Mouse (Mus musculus): ENCODE data around the gene Acvr2b. TPM values are rescaled to one million over a fixed set of nuclear protein-coding genes. Genes with fewer than 3 reads are reported as not detected.
A peak's percentile ranks its signal among the peaks of the same experiment; 100 is the strongest.
"Not testable (repeated sequence)": the region's sequence is repeated elsewhere in the genome, so short reads cannot be mapped to it uniquely, and the experiment has no call there.

The Acvr2b gene
- polyA plus RNA-seq, 1 experiment from 2014 or later: 75.9 TPM

DNA sequence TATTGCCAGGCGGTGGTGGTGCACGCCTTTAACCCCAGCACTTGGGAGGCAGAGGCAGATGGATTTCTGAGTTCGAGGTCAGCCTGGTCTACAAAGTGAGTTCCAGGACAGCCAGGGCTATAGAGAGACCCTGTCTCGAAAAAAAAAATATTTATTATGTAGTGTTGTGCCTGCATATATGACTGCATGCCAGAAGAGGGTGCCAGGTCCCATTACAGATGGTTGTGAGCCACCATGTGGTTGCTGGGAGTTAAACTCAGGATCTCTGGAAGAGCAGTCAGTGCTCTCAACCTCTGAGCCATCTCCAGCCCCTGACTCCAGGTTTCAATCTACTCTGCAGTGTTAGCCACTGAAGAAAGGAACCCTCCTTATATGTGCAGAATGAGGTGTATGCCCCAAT is 31.1 kb upstream of the Acvr2b start:
- not testable (repeated sequence) for H3K27me3 ChIP-seq (ENCODE audit: control insufficient read depth, insufficient read depth, low read length); H3K27ac ChIP-seq (ENCODE audit: low read depth, low read length); H3K9me3 ChIP-seq (ENCODE audit: control insufficient read depth, low read length); H3K4me2 ChIP-seq (replicated peaks; ENCODE audit: low read depth, low read length); H3K4me3 ChIP-seq (ENCODE audit: low read depth, low read length); ATAC-seq (ENCODE audit: low FRiP score); DNase-seq (ENCODE audit: low spot score); H3K36me3 ChIP-seq (ENCODE audit: control insufficient read depth, insufficient read depth, low read length); H3K4me1 ChIP-seq (replicated peaks; ENCODE audit: control insufficient read depth, insufficient read depth, low read length); H3K9ac ChIP-seq (ENCODE audit: low read depth, low read length)
- 86% methylated on average over 4 of the region's 4 CpGs for WGBS

GRCm38 (mm10) chr9:119371251-119371650 is 30.7 kb upstream of the Acvr2b start:
- H3K27ac ChIP-seq (ENCODE audit: low read depth, low read length): no peak overlapping the region
- H3K4me2 ChIP-seq (replicated peaks; ENCODE audit: low read depth, low read length): no peak overlapping the region
- H3K9ac ChIP-seq (ENCODE audit: low read depth, low read length): no peak overlapping the region
- DNase-seq (ENCODE audit: low spot score): no peak
- 63% methylated on average over 4 of the region's 4 CpGs for WGBS
- no peaks in the 10 kb centered on the region for H3K4me1 ChIP-seq (replicated peaks; ENCODE audit: control insufficient read depth, insufficient read depth, low read length)
- no peaks in the 10 kb centered on the region for H3K27me3 ChIP-seq (ENCODE audit: control insufficient read depth, insufficient read depth, low read length)
- no peaks in the 10 kb centered on the region for H3K36me3 ChIP-seq (ENCODE audit: control insufficient read depth, insufficient read depth, low read length)
- no peak for ATAC-seq (ENCODE audit: low FRiP score)
- H3K4me3 ChIP-seq (ENCODE audit: low read depth, low read length): no peak overlapping the region
- no peaks in the 10 kb centered on the region for H3K9me3 ChIP-seq (ENCODE audit: control insufficient read depth, low read length)

DNA sequence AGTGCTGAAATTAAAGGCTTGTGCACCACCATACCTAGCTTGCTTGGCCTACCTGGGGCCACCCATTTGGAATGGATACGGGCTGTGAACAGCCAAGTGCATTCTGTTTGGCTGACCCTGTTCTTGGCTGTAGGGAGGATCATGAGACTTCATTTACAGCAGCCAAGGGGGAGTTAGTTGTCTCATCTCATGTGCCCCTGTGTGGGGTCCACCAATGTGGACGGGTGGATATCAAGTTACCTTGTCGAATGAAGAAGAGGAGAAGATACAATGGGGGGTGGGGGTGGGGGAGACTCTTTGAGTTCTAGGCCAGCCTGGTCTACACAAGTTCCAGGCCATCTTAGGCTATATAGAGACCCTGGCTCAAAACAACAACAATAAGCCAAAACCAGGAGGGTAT is 26.9 kb upstream of the Acvr2b start:
- H3K4me2 ChIP-seq (replicated peaks; ENCODE audit: low read depth, low read length): no peak overlapping the region
- H3K36me3 ChIP-seq (ENCODE audit: control insufficient read depth, insufficient read depth, low read length): no peaks in the 10 kb centered on the region
- H3K27ac ChIP-seq (ENCODE audit: low read depth, low read length): no peak overlapping the region
- H3K9ac ChIP-seq (ENCODE audit: low read depth, low read length): no peak overlapping the region
- ATAC-seq (ENCODE audit: low FRiP score) (no peak), DNase-seq (ENCODE audit: low spot score) (no peak)
- H3K4me3 ChIP-seq (ENCODE audit: low read depth, low read length): no peak overlapping the region
- no peaks in the 10 kb centered on the region for H3K27me3 ChIP-seq (ENCODE audit: control insufficient read depth, insufficient read depth, low read length)
- H3K9me3 ChIP-seq (ENCODE audit: control insufficient read depth, low read length): no peaks in the 10 kb centered on the region
- WGBS: 59% methylated on average over 3 of the region's 3 CpGs
- H3K4me1 ChIP-seq (replicated peaks; ENCODE audit: control insufficient read depth, insufficient read depth, low read length): no peaks in the 10 kb centered on the region

DNA sequence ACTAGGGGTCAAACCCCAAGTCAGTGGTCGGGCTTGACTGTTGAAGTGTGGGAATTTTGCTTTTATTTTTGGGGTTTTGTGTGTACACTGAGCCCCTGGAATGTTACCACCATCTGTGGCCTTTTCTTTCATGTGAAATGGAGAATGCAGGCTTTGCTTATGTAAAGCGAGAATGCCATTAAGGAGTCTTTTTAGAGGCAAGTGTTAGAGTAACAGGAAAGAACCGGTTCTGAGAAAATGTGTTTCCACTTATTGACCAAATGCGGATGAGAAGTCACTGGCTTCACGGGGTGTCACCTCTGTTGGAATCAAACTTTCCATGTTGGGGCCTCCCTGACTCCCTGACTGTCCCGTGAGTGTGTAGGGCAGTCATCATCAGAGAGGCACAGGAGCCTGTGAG is 26.4 kb upstream of the Acvr2b start:
- Histone ChIP-seq H3K36me3 (ENCODE audit: control insufficient read depth, insufficient read depth, low read length) (no peaks in the 10 kb centered on the region), H3K4me3 (ENCODE audit: low read depth, low read length) (no peak overlapping the region), H3K4me1 (replicated peaks; ENCODE audit: control insufficient read depth, insufficient read depth, low read length) (no peaks in the 10 kb centered on the region), H3K9ac (ENCODE audit: low read depth, low read length) (no peak overlapping the region), H3K27me3 (ENCODE audit: control insufficient read depth, insufficient read depth, low read length) (no peaks in the 10 kb centered on the region), H3K4me2 (replicated peaks; ENCODE audit: low read depth, low read length) (no peak overlapping the region), H3K9me3 (ENCODE audit: control insufficient read depth, low read length) (no peaks in the 10 kb centered on the region), H3K27ac (ENCODE audit: low read depth, low read length) (no peak overlapping the region)
- DNase-seq (ENCODE audit: low spot score): no peak
- no peak for ATAC-seq (ENCODE audit: low FRiP score)
- WGBS: 57% methylated on average over 6 of the region's 6 CpGs

DNA sequence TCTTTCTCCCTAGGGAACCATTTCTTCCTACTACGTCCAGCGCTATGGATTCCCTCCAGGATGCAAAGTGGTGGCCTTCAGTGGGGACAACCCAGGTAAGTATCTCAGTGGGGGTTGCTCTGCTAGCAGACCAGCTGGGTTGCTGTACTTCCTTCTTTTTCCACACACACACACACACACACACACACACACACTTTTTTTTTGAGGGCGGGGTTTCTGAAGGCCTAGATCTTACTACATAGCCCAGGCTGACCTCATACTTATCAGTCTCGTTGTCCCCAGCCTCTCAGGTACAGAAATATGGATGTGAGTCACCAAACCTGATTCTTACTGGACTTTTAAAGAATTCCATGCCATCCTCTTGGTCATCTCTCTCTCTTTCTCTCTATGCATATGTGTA is 23.7 kb upstream of the Acvr2b start:
- DNase-seq (ENCODE audit: low spot score) (no peak), ATAC-seq (ENCODE audit: low FRiP score) (no peak)
- H3K36me3 ChIP-seq (ENCODE audit: control insufficient read depth, insufficient read depth, low read length): no peaks in the 10 kb centered on the region
- no peak overlapping the region for H3K9ac ChIP-seq (ENCODE audit: low read depth, low read length)
- H3K27ac ChIP-seq (ENCODE audit: low read depth, low read length): no peak overlapping the region
- H3K9me3 ChIP-seq (ENCODE audit: control insufficient read depth, low read length): no peaks in the 10 kb centered on the region
- H3K27me3 ChIP-seq (ENCODE audit: control insufficient read depth, insufficient read depth, low read length): no peaks in the 10 kb centered on the region
- WGBS: 86% methylated on average over 4 of the region's 4 CpGs
- no peak overlapping the region for H3K4me3 ChIP-seq (ENCODE audit: low read depth, low read length)
- H3K4me1 ChIP-seq (replicated peaks; ENCODE audit: control insufficient read depth, insufficient read depth, low read length): no peaks in the 10 kb centered on the region
- H3K4me2 ChIP-seq (replicated peaks; ENCODE audit: low read depth, low read length): no peak overlapping the region

DNA sequence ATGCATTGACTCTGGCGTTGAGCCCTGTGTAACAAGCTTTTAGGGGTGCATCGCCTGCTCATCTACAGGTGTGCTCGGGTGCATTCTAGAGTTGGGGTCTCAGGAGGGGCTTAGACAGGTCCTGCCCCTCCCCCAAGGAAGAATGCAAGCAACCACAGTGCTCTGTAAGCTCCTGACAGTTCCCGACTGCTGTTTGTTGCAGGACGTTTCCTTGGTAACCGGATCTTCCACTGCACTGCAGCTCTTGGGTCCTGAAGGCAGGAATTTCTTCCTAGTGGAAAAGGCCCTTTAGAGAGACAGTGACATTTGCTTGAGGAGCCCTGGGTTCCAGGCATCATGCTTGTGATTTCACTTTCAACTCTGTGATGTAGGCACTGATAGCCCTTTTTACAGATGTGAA is 19.3 kb upstream of the Acvr2b start:
- no peak overlapping the region for H3K4me3 ChIP-seq (ENCODE audit: low read depth, low read length)
- WGBS: 63% methylated on average over 6 of the region's 6 CpGs
- H3K27ac ChIP-seq (ENCODE audit: low read depth, low read length): no peak overlapping the region
- DNase-seq (ENCODE audit: low spot score) (no peak), ATAC-seq (ENCODE audit: low FRiP score) (no peak)
- no peaks in the 10 kb centered on the region for H3K36me3 ChIP-seq (ENCODE audit: control insufficient read depth, insufficient read depth, low read length)
- no peaks in the 10 kb centered on the region for H3K9me3 ChIP-seq (ENCODE audit: control insufficient read depth, low read length)
- H3K9ac ChIP-seq (ENCODE audit: low read depth, low read length): no peak overlapping the region
- no peaks in the 10 kb centered on the region for H3K4me1 ChIP-seq (replicated peaks; ENCODE audit: control insufficient read depth, insufficient read depth, low read length)
- H3K4me2 ChIP-seq (replicated peaks; ENCODE audit: low read depth, low read length): no peak overlapping the region
- no peaks in the 10 kb centered on the region for H3K27me3 ChIP-seq (ENCODE audit: control insufficient read depth, insufficient read depth, low read length)

DNA sequence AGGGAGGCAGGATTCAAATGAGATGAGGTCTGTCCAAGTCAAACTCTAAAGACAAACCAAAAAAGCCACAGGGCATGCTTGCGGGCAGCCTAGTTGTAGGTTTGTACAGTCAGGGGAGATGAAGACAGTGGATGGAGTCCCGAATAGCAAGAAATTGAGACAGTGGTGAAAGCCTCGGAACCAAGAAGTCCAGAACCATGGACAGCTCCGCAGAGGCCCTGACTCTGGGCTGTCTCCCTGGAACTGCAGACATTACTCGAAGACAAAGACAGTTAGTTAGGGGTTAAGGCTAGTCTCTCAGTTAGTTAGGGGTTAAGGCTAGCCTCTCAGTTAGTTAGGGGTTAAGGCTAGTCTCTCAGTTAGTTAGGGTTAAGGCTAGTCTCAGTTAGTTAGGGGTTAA is 13.0 kb upstream of the Acvr2b start:
- no peaks in the 10 kb centered on the region for H3K4me1 ChIP-seq (replicated peaks; ENCODE audit: control insufficient read depth, insufficient read depth, low read length)
- H3K9me3 ChIP-seq (ENCODE audit: control insufficient read depth, low read length): no peaks in the 10 kb centered on the region
- H3K9ac ChIP-seq (ENCODE audit: low read depth, low read length): no peak overlapping the region
- DNase-seq (ENCODE audit: low spot score): peak; percentile 51
- no peaks in the 10 kb centered on the region for H3K36me3 ChIP-seq (ENCODE audit: control insufficient read depth, insufficient read depth, low read length)
- no peak for ATAC-seq (ENCODE audit: low FRiP score)
- no peaks in the 10 kb centered on the region for H3K27me3 ChIP-seq (ENCODE audit: control insufficient read depth, insufficient read depth, low read length)
- 54% methylated on average over 5 of the region's 5 CpGs for WGBS
- no peak overlapping the region for H3K4me2 ChIP-seq (replicated peaks; ENCODE audit: low read depth, low read length)
- H3K4me3 ChIP-seq (ENCODE audit: low read depth, low read length): no peak overlapping the region
- no peak overlapping the region for H3K27ac ChIP-seq (ENCODE audit: low read depth, low read length)

DNA sequence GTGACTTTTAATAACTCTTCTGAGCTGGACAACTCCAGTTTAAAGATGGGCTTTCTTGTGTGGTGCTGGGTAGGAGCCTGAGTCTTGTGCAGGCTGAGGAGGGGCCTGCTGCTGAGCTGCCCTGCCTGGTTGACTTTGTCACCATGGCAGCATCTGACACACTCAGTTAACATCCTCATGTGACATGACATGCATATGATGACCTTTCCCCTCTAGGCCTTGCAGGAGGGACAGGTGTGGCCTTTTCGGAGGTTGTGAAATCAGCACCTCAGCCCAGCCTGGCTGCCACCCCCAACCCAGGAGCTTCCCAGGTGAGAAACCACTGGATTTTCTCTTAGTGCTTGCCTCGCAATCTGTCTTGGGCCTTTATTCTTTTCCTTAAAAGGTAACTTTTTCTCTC is 11.7 kb upstream of the Acvr2b start:
- Histone ChIP-seq H3K27ac (ENCODE audit: low read depth, low read length) (no peak overlapping the region), H3K4me1 (replicated peaks; ENCODE audit: control insufficient read depth, insufficient read depth, low read length) (no peaks in the 10 kb centered on the region), H3K36me3 (ENCODE audit: control insufficient read depth, insufficient read depth, low read length) (no peaks in the 10 kb centered on the region), H3K4me3 (ENCODE audit: low read depth, low read length) (no peak overlapping the region), H3K9me3 (ENCODE audit: control insufficient read depth, low read length) (no peaks in the 10 kb centered on the region), H3K27me3 (ENCODE audit: control insufficient read depth, insufficient read depth, low read length) (no peaks in the 10 kb centered on the region), H3K4me2 (replicated peaks; ENCODE audit: low read depth, low read length) (no peak overlapping the region), H3K9ac (ENCODE audit: low read depth, low read length) (no peak overlapping the region)
- whole genome bisulfite sequencing: 75% methylated on average over 2 of the region's 2 CpGs
- DNase-seq (ENCODE audit: low spot score) (no peak), ATAC-seq (ENCODE audit: low FRiP score) (no peak)

DNA sequence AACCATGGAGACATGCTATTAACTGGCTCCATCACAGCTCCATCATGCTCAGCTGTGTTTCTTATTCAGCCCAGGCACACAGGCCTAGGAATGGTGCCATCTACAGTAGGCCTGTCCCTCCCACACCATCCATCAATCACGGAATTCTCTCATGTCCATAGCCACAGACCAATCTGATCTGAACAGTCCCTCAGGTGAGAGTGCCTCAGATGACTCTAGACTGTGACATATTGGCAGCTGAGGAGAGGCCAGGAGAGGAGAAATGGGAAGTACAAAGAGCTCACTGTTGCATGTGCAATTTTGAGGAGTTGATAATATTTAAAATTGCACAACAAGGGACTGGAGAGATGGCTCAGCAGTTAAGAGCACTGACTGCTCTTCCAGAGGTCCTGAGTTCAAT is 7.1 kb upstream of the Acvr2b start:
- H3K4me3 ChIP-seq (ENCODE audit: low read depth, low read length): no peak overlapping the region
- no peak overlapping the region for H3K4me2 ChIP-seq (replicated peaks; ENCODE audit: low read depth, low read length)
- H3K9ac ChIP-seq (ENCODE audit: low read depth, low read length): no peak overlapping the region
- H3K9me3 ChIP-seq (ENCODE audit: control insufficient read depth, low read length): no peaks in the 10 kb centered on the region
- DNase-seq (ENCODE audit: low spot score) (no peak), ATAC-seq (ENCODE audit: low FRiP score) (no peak)
- WGBS: 84% methylated on average over 1 of the region's 1 CpGs
- H3K27me3 ChIP-seq (ENCODE audit: control insufficient read depth, insufficient read depth, low read length): no peaks in the 10 kb centered on the region
- no peak overlapping the region for H3K27ac ChIP-seq (ENCODE audit: low read depth, low read length)
- no peaks in the 10 kb centered on the region for H3K4me1 ChIP-seq (replicated peaks; ENCODE audit: control insufficient read depth, insufficient read depth, low read length)
- no peaks in the 10 kb centered on the region for H3K36me3 ChIP-seq (ENCODE audit: control insufficient read depth, insufficient read depth, low read length)
